Mouse (Mus musculus): ENCODE results near the gene Plekhg6. TPM values are rescaled to one million over a fixed set of nuclear protein-coding genes. Genes with fewer than 3 reads are reported as not detected.

Plekhg6 gene
- total RNA-seq, 2 experiments from 2014 or later, result 0.35 to 0.56 TPM

DNA sequence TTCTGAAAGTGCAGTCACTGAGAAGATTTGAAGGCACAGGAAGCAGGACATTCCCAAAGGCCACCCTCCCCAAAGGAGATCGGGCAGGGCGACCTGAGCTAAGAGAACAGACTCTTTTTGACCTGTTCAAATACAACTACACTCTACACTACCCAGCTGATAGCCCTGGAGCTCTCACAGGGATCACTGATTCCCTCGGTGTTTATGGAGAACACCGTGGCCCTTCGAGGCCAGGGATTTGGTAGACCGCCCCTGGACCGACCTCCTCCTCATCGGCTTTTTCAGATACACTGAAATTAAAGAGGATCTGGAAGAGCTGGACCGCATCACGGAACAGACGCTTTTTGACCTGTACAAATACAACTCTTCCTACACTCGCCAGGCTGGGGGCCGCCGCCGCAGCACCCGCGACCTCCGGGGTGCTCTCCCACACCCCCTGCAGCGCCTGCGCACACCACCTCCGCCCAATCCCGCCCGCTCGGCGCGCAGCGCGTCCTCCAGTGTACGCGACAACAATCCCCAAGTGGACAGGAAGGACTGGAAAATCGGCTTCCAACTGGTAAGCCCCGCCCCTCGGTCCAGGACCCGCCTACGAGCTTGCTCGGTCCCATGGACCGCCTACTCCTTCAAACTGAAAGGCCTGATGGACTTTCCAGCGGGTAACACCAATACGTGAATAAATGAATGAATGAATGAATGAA is 49.8 kb downstream of the Plekhg6 start:
- peak; percentile 62 to 66 for DNase-seq (ENCODE audit: low spot score in 2 of 2)

DNA sequence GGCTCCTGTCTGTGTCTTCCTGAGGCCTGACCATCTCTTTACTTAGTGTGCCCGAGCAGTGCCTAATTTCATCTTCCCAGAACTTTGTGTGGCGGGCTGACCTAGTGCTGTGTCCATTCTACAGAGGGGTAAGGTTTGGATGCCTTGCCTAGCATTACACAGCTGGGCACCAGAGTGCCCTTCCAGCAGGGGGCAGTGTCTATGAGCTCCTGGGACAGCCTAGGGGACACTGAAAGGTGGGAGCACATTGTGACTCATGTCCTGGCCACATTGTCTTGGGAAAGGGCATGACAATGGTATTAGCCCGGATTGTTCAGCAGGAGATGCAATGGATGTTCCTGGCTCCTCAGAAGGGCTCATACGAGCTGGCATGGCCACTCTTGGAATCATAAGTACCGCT is 52.4 kb downstream of the Plekhg6 start:
- DNase-seq (ENCODE audit: low spot score in 2 of 2), result no peak

DNA sequence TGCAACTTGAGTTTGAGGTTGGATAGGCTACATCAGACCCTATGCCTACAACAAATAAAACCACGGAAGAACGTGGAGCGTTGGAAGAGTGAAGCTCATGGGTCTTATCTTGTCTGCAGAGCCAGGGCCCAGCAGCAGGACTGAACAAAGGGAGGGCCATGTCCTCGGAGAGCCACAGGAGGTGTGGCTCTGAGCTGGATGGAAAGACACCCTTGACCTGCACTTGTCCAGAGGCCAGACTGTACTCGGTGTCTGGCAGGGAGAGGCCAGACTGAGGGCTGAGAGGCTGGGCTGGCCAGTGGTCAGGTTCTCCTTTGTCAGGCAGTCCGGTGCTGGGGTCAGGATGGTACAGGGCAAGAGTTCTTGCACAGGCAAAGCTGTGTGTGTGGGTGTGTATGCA is 55.3 kb downstream of the Plekhg6 start:
- no peak for DNase-seq (ENCODE audit: low spot score in 2 of 2)

DNA sequence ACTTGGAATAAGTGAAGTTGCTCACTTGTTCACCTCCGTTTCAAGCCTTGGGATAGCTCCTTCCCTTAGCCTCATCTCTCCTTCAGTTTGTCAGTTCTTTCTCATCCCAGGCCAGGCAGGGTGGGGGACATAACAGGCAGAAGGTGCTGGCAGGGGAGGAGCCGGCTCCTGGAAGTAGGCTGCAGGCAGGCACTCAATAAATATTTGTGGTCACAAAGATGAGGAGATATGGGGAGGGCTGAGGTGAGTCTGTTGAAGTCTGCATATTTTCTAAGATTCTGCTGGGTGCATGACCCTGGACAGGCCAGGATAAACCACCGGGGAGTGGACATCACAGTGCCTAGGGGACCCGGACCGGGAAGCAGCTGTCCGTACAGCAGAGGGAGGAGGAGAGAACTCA is 57.0 kb downstream of the Plekhg6 start:
- DNase-seq (ENCODE audit: low spot score in 2 of 2), result no peak

GRCm38 (mm10) chr6:125322794-125323193 is 57.8 kb downstream of the Plekhg6 start:
- DNase-seq (ENCODE audit: low spot score in 2 of 2), result no peak

DNA sequence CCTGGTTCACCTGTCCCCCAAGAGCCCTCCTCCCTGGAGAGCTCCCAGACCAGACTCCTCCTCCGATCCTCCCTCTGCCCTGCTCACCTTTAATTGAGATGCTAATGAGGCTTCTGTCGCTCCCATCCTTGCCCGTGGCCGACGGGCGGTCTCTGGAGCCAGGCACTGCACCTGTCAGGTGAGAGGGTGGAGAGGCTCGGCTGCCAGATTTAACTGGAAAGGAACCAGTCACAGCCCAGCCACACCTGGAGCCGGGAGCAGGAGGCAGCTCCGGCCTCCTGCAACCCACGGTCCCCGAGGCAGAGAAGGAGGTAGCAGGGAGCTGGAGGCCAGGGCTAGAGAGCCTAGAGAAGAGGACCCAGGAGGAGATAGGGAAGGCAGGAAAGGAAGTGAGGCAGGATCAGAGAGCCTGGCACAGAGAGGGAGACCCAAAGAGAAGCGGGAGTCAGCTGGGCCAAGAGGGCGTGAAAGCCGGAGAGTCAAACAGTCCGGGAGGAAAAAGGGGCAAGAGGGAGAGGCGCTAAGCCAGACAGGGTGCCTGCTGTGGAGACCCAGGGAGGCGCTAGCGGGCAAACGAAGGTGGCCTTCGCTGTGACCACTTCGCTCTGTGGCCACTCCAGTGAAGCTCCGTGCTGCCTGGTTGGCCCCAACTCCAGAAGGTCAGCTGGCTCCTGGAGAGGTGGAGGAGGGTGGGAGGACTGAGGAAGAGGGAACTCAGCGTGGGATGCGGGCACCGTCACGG is 59.3 kb downstream of the Plekhg6 start:
- DNase-seq (ENCODE audit: low spot score in 2 of 2), result no peak

- no peak for DNase-seq (ENCODE audit: low spot score in 2 of 2)
Measured at GRCm38 (mm10) chr6:125320323-125320722, 60.3 kb downstream of the Plekhg6 start, which contains the start of gene Scnn1a. Gene Scnn1a (plus strand): TSS chr6:125320659.

- DNase-seq (ENCODE audit: low spot score in 2 of 2), result no peak
Measured at GRCm38 (mm10) chr6:125319919-125320296, 60.7 kb downstream of the Plekhg6 start.

GRCm38 (mm10) chr6:125318981-125319918 is 61.3 kb downstream of the Plekhg6 start:
- DNase-seq (ENCODE audit: low spot score in 2 of 2), result no peak

DNA sequence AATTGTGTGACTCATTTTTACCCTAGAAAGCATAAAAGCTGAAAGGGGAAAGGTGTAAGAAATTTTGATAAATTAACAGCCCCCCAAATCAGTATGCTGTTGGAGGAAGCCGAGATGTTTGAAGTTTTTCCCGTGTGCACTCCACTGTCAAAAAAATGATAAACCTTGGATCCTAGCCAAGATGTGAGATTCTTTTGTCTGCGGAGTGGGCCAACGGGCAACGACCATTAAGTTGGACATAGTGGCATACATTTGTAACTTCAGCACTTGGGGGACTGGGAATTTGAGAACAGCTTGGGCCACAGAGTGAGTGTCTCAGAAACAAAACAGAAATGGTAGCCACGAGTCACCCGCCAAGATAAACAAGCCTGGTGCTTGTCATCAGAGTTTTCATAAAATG is 63.5 kb downstream of the Plekhg6 start:
- DNase-seq (ENCODE audit: low spot score in 2 of 2), result no peak

- DNase-seq (ENCODE audit: low spot score in 2 of 2), result no peak
Measured at GRCm38 (mm10) chr6:125314746-125315145, 65.8 kb downstream of the Plekhg6 start.

GRCm38 (mm10) chr6:125314231-125314563 is 66.4 kb downstream of the Plekhg6 start:
- no peak for DNase-seq (ENCODE audit: low spot score in 2 of 2)

DNA sequence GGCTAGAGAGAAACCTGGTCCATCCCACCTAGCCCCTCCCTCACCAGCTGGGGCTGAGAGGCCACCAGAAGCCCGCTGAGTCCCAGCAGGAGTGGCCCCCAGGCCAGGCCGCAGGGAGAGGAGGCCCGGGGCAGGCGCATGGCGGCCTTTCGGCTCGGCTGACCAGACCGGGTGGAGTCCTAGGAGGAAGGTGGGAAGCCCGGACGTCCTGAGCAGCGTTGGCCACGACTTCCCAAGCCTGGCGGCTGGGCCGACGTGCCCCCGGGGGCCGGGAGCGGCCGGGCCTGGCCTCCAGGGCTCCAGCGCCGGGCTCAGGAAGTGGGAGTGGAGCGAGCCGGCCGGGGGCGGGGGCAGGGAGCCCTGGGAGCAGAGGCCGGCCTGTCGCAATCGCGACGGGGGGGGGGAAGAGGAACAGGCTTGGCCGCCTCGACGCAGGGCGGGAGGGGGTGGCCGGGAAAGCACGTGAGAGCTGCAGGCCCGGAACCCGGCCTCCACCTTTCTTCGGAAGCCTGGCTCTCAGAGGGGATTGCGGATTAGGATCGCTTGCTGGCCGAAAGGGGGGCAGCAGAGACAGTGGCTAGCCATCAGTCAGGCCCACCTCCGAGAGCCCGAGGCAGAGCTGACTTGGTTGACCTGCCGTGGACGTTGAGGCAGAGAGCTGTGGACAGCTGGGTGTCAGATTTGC is 66.9 kb downstream of the Plekhg6 start, which contains the start of gene Ltbr:
TSS of gene Ltbr (minus strand) at position 340 of the 685 bp plus-strand sequence.
- peak; percentile 25 to 35 for DNase-seq (ENCODE audit: low spot score in 2 of 2)

Other genes starting within 250 kb of the Plekhg6 start
- 10 to 100 TPM; 30.2 to 30.5 TPM for gene Nop2, start 248.9 kb downstream of the Plekhg6 start, total RNA-seq (2021)
- 10 to 100 TPM; 54.6 to 55.8 TPM for gene Iffo1, start 235.6 kb downstream of the Plekhg6 start, total RNA-seq (2021)
- gene Gapdh, start 214.3 kb downstream of the Plekhg6 start, total RNA-seq (2021), result 1,000 to 10,000 TPM; 2,618 to 2,651 TPM
- gene Ncapd2, start 189.1 kb downstream of the Plekhg6 start, total RNA-seq (2021), result 10 to 100 TPM; 22.0 to 24.4 TPM
- gene Mrpl51, start 189.0 kb downstream of the Plekhg6 start, total RNA-seq (2021), result 10 to 100 TPM; 69.7 to 81.2 TPM
- gene Vamp1, start 165.2 kb downstream of the Plekhg6 start, total RNA-seq (2021), result 100 to 1,000 TPM; 111 to 145 TPM
- gene Tapbpl, start 148.9 kb downstream of the Plekhg6 start, total RNA-seq (2021), result 1 to 10 TPM; 6.5 to 6.8 TPM
- gene Cd27, start 143.8 kb downstream of the Plekhg6 start, total RNA-seq (2021), result not detected
- gene Tuba3a, start 94.8 kb downstream of the Plekhg6 start, total RNA-seq (2021), result not detected
- 1 to 10 TPM; 8.1 to 9.5 TPM for gene Ltbr, start 66.9 kb downstream of the Plekhg6 start, total RNA-seq (2021)
- 1 to 10 TPM; 2.6 to 3.6 TPM for gene Scnn1a, start 60.1 kb downstream of the Plekhg6 start, total RNA-seq (2021)
- gene Tnfrsf1a, start 31.4 kb downstream of the Plekhg6 start, total RNA-seq (2021), result 10 to 100 TPM; 10.9 to 13.4 TPM
- gene Cd9, start 114.0 kb upstream of the Plekhg6 start, total RNA-seq (2021), result 10 to 100 TPM; 37.7 to 41.6 TPM
- gene Vwf, start 166.0 kb upstream of the Plekhg6 start, total RNA-seq (2021), result 10 to 100 TPM; 14.8 to 24.1 TPM

Data from left cerebral cortex, adult 18-20 months (tissue).